Mouse (Mus musculus) embryonic fibroblast, embryonic 13.5 days (primary cell): ENCODE measurements around the gene Cdkal1.

Experiments
- CTCF ChIP-seq: IDR thresholded peaks from 2 replicates; pipeline ENCODE4 v1.5.1; 2011; ENCODE audit warnings: mild to moderate bottlenecking, control low read depth, low read length, moderate library complexity, borderline replicate concordance; ENCODE audit not compliant: insufficient read depth
- POLR2A ChIP-seq: IDR thresholded peaks from 2 replicates; pipeline ENCODE4 v1.6.1; 2011; ENCODE audit warnings: low read depth, mild to moderate bottlenecking, control low read depth, low read length, moderate library complexity

DNA sequence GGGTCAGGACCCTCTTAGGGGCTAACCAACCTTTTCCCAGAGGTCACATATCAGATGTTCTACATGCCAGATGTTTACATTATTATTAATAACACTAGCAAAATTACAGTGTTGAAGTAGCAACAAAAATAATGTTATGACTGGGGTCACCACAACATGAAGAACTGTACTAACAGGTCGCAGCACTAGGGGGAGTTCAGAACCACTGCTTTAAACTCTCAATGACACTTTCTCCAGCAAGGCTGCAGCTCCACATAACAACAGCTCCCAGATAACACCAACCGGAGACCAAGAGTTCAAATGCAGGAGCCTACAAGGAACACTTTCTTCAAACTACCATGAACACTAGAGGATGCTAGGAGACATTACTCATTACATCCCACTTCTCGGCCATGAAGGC is 111.3 kb downstream of the Cdkal1 start:
- TF ChIP-seq CTCF, result no peak
- no peak for TF ChIP-seq POLR2A
